ENCODE assay signal across 11 mouse cellular contexts in the genomic region with DNA sequence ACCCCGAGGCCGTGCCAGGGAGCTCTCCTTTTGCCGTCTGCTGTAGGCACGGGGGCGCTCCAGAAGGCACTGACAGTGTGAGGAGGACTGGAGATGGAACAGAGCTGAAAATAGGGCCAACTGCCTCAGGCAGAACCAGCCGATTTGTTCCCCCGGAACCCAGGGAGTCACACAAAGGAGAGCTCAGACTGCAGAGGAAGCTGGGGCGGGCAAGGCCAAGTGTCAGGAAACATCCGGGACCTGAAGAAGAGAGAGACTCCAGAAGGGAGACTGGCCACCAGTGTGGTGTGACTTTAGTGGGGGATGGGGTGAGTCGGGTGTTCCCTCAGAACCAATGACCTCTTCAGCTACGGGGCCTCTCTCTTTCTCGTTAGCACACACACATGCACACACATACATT. TPM values are rescaled to one million over a fixed set of nuclear protein-coding genes. Genes with fewer than 3 reads are reported as not detected.
DNase-seq lines count a peak whose midpoint lies in the region; ATAC-seq and TF ChIP-seq lines count a peak whose summit lies in the region.
"Had no signal": no experiment of that assay in that cellular context is flagged by ENCODE, and none has a peak within 500 bp of the region (broad histone marks: within the 10 kb centered on the region; RNA-seq: fewer than 3 reads in every experiment).

No protein-coding gene starts in this region.

- H3K4me2 ChIP-seq in forebrain, embryonic 13.5 days: no peak overlapping the region
- H3K4me2 ChIP-seq in hindbrain, embryonic 14.5 days (replicated peaks): no peak overlapping the region
- H3K4me2 ChIP-seq: embryonic facial prominence, embryonic 13.5 days had no signal

- peaks cover 38% of the 10 kb centered on the region for H3K4me1 ChIP-seq in forebrain, embryonic 10.5 days
- H3K4me1 ChIP-seq in forebrain, embryonic 13.5 days: peaks cover 25% of the 10 kb centered on the region
- H3K4me1 ChIP-seq in E14TG2a.4 (replicated peaks; ENCODE audit: low read depth, low read length): peaks cover 68% of the 10 kb centered on the region
- H3K4me1 ChIP-seq in embryonic facial prominence, embryonic 10.5 days: peaks cover 37% of the 10 kb centered on the region
- peaks cover 18% of the 10 kb centered on the region for H3K4me1 ChIP-seq in hindbrain, embryonic 14.5 days (replicated peaks; ENCODE audit: control insufficient read depth, insufficient read depth, low read length)

- H3K9ac ChIP-seq in forebrain, embryonic 13.5 days: no peak overlapping the region
- no peak overlapping the region for H3K9ac ChIP-seq in hindbrain, embryonic 14.5 days
- H3K9ac ChIP-seq: embryonic facial prominence, embryonic 13.5 days had no signal

- 73% methylated on average over 12 of the region's 12 CpGs for WGBS in forebrain, embryonic 10.5 days
- whole genome bisulfite sequencing in forebrain, embryonic 13.5 days: 82% methylated on average over 12 of the region's 12 CpGs
- WGBS in embryonic facial prominence, embryonic 10.5 days: 43% methylated on average over 12 of the region's 12 CpGs
- WGBS in hindbrain, embryonic 14.5 days: 75% methylated on average over 12 of the region's 12 CpGs

- no peaks in the 10 kb centered on the region for H3K27me3 ChIP-seq in forebrain, embryonic 10.5 days (ENCODE audit: poor library complexity, severe bottlenecking)
- no peaks in the 10 kb centered on the region for H3K27me3 ChIP-seq in forebrain, embryonic 13.5 days
- H3K27me3 ChIP-seq in E14TG2a.4 (ENCODE audit: insufficient read depth, low read length): 0 out of 2 replicates have a peak, but pooled peaks cover under 1% of the 10 kb centered on the region
- no peaks in the 10 kb centered on the region for H3K27me3 ChIP-seq in embryonic facial prominence, embryonic 10.5 days (replicated peaks; ENCODE audit: low read depth, poor library complexity, severe bottlenecking)
- no peaks in the 10 kb centered on the region for H3K27me3 ChIP-seq in hindbrain, embryonic 14.5 days (ENCODE audit: control insufficient read depth, insufficient read depth, low read length)
- H3K27me3 ChIP-seq: embryonic facial prominence, embryonic 13.5 days had no signal

- H3K27ac ChIP-seq in forebrain, embryonic 10.5 days: 0 out of 2 replicates have a peak overlapping the region, but pooled peaks have one; percentile 51
- no peak overlapping the region for H3K27ac ChIP-seq in forebrain, embryonic 13.5 days
- peak overlapping the region; percentile 54 for H3K27ac ChIP-seq in embryonic facial prominence, embryonic 10.5 days (replicated peaks)
- no peak overlapping the region for H3K27ac ChIP-seq in hindbrain, embryonic 14.5 days
- H3K27ac ChIP-seq: embryonic facial prominence, embryonic 13.5 days had no signal

- no peak overlapping the region for H3K4me3 ChIP-seq in forebrain, embryonic 10.5 days
- no peak overlapping the region for H3K4me3 ChIP-seq in forebrain, embryonic 13.5 days
- H3K4me3 ChIP-seq in E14TG2a.4 (replicated peaks; ENCODE audit: low read length): peak overlapping the region; percentile 48; the same call in 1 of the 2 replicates
- H3K4me3 ChIP-seq in embryonic facial prominence, embryonic 10.5 days: no peak overlapping the region
- no peak overlapping the region for H3K4me3 ChIP-seq in hindbrain, embryonic 14.5 days (replicated peaks; ENCODE audit: low read length)
- H3K4me3 ChIP-seq: embryonic facial prominence, embryonic 13.5 days had no signal

- DNase-seq in forebrain, embryonic 10.5 days (ENCODE audit: extremely low spot score, low spot score): no peak
- peak; percentile 36 for DNase-seq in embryonic facial prominence, embryonic 10.5 days (ENCODE audit: low spot score)
- peak; percentile 51 for DNase-seq in kidney, postnatal 10 days
- no peak for DNase-seq in ovary, postnatal 10 days (ENCODE audit: low spot score)
- no peak for DNase-seq in urinary bladder, postnatal 14 days (ENCODE audit: low spot score)
- no peak for DNase-seq in hindbrain, embryonic 14.5 days (ENCODE audit: low spot score)
- DNase-seq: gastrocnemius, postnatal 25 days had no signal

- TF ChIP-seq CTCF in E14TG2a.4 (conservative IDR thresholded peaks at IDR 0.05; ENCODE audit: low read length): no peak

- peaks cover 21% of the 10 kb centered on the region for H3K36me3 ChIP-seq in forebrain, embryonic 10.5 days (replicated peaks)
- peaks cover 30% of the 10 kb centered on the region for H3K36me3 ChIP-seq in forebrain, embryonic 13.5 days (ENCODE audit: poor library complexity, severe bottlenecking)
- H3K36me3 ChIP-seq in E14TG2a.4 (ENCODE audit: insufficient read depth, low read length): peaks cover 7% of the 10 kb centered on the region; the same call in 1 of the 2 replicates
- H3K36me3 ChIP-seq in embryonic facial prominence, embryonic 10.5 days (replicated peaks): peaks cover 25% of the 10 kb centered on the region
- H3K36me3 ChIP-seq in hindbrain, embryonic 14.5 days (replicated peaks; ENCODE audit: control insufficient read depth, insufficient read depth): peaks cover 20% of the 10 kb centered on the region

- H3K9me3 ChIP-seq in forebrain, embryonic 10.5 days: no peaks in the 10 kb centered on the region
- no peaks in the 10 kb centered on the region for H3K9me3 ChIP-seq in forebrain, embryonic 13.5 days (replicated peaks)
- H3K9me3 ChIP-seq in E14TG2a.4 (ENCODE audit: low read length): no peaks in the 10 kb centered on the region
- H3K9me3 ChIP-seq in embryonic facial prominence, embryonic 10.5 days: no peaks in the 10 kb centered on the region
- H3K9me3 ChIP-seq in hindbrain, embryonic 14.5 days (ENCODE audit: control insufficient read depth, low read length): no peaks in the 10 kb centered on the region
- H3K9me3 ChIP-seq: embryonic facial prominence, embryonic 13.5 days had no signal

- no peak for ATAC-seq in forebrain, embryonic 13.5 days
- ATAC-seq in hindbrain, embryonic 14.5 days (ENCODE audit: low FRiP score): no peak
- ATAC-seq: CD4-positive, CD25-positive, alpha-beta regulatory T cell, adult 4 months had no signal

RNA-seq across cellular contexts. Expression of gene Tecpr1, which starts 4.1 kb away (rescaled TPM):
- 18.1 and 19.9 TPM in 2 replicates for polyA plus RNA-seq in forebrain, embryonic 10.5 days (2016; fragmentation: Nextera tagmentation; extraction: Ambion mirVana)
- polyA plus RNA-seq in forebrain, embryonic 13.5 days (2015; fragmentation: Nextera tagmentation; extraction: Ambion mirVana): 37.9 and 39.7 TPM in 2 replicates
- 19.3 and 21.1 TPM in 2 replicates for polyA plus RNA-seq in embryonic facial prominence, embryonic 10.5 days (2016; fragmentation: Nextera tagmentation; extraction: Ambion mirVana)
- 32.3 and 34.7 TPM in 2 replicates for polyA plus RNA-seq in hindbrain, embryonic 14.5 days (2014; fragmentation: Nextera tagmentation; extraction: Ambion mirVana)

RNA-seq across cellular contexts. Expression of gene Bri3, which starts 24.9 kb away (rescaled TPM):
- 113 and 119 TPM in 2 replicates for polyA plus RNA-seq in forebrain, embryonic 10.5 days (2016; fragmentation: Nextera tagmentation; extraction: Ambion mirVana)
- polyA plus RNA-seq in forebrain, embryonic 13.5 days (2015; fragmentation: Nextera tagmentation; extraction: Ambion mirVana): 117 and 128 TPM in 2 replicates
- polyA plus RNA-seq in embryonic facial prominence, embryonic 10.5 days (2016; fragmentation: Nextera tagmentation; extraction: Ambion mirVana): 119 and 124 TPM in 2 replicates
- 103 and 123 TPM in 2 replicates for polyA plus RNA-seq in hindbrain, embryonic 14.5 days (2014; fragmentation: Nextera tagmentation; extraction: Ambion mirVana)

RNA-seq across cellular contexts. Expression of gene Bhlha15, which starts 29.2 kb away (rescaled TPM):
- polyA plus RNA-seq in forebrain, embryonic 10.5 days (2016; fragmentation: Nextera tagmentation; extraction: Ambion mirVana): 0.12 and 0.23 TPM in 2 replicates
- polyA plus RNA-seq in forebrain, embryonic 13.5 days (2015; fragmentation: Nextera tagmentation; extraction: Ambion mirVana): 0.06 and 0.10 TPM in 2 replicates
- polyA plus RNA-seq in embryonic facial prominence, embryonic 10.5 days (2016; fragmentation: Nextera tagmentation; extraction: Ambion mirVana): 0.16 and 0.35 TPM in 2 replicates
- 0.11 and 0.12 TPM in 2 replicates for polyA plus RNA-seq in hindbrain, embryonic 14.5 days (2014; fragmentation: Nextera tagmentation; extraction: Ambion mirVana)

Comparison
In these comparisons a context has a peak if more than half of its experiments do, and no peak if none do; other contexts are left out.
1. H3K27ac ChIP-seq: peak in forebrain, embryonic 10.5 days (single experiment) and embryonic facial prominence, embryonic 10.5 days (single experiment); none in forebrain, embryonic 13.5 days (single experiment) and hindbrain, embryonic 14.5 days (single experiment).
2. DNase-seq: peak in embryonic facial prominence, embryonic 10.5 days (single experiment) and kidney, postnatal 10 days (single experiment); none in forebrain, embryonic 10.5 days (single experiment), ovary, postnatal 10 days (single experiment), urinary bladder, postnatal 14 days (single experiment) and hindbrain, embryonic 14.5 days (single experiment).